Mouse (Mus musculus): Measurements from ENCODE around the gene Plxna1.

DNA sequence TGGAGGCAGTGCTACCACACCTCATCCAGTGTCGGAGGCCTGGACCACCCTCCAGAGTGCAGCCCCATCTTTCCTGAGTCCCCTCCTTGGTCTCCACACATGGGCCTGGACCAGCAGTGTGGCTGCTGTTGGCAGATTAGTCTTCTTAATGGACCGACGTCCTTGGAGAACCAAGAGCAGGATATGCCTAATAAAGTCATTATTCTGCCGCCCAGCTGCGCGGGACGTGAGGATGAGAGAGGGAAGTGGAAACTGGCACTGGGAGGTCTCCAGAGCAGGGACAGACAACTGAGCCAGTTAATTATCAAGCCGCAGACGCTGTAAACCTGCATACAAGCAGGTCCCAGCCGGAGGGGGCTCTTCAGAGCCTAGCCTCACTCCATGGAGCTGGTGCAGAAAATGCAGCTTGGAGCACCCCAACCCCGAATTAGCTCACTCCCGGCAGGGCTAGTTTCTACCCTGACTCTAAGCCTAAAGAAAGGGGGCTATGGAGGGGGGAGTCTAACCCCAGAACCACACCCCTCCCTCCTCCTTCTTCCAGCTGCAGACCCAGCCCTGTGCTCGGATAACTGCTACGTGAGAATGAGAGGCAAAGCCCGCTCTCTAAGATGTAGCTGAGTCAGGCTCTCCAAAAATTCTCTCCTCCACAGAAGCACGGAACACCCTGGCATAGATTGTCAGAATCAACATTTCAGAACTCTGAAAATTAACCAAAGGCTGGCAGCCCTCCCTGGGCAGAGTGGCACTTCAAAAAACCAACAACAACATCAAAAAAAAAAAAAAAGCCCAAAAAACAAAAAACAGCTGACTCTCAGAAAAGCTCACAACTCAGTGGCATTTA, 80.7 kb downstream of the Plxna1 start:
- TF ChIP-seq POLR2A (IDR thresholded peaks at IDR 0.05; ENCODE audit: low read depth, low read length) (no peak), CTCF (IDR thresholded peaks at IDR 0.05; ENCODE audit: extremely low read depth, insufficient read length, insufficient replicate concordance, low read depth, low read length) (no peak)
